Mouse (Mus musculus) MEL (cell line): ENCODE measurements around the gene Dffa. TPM values are rescaled to one million over a fixed set of nuclear protein-coding genes. Genes with fewer than 3 reads are reported as not detected.

Experiments used
- DNase-seq: peaks from one replicate; pipeline ENCODE4 v3.0.0; 2011; ENCODE audit warnings: low read depth, low spot score
- H3K27ac ChIP-seq: 2 replicates; pipeline ENCODE4 v1.5.1; 2012; ENCODE audit warnings: low read depth, mild to moderate bottlenecking, control low read depth, low read length, moderate library complexity; ENCODE audit not compliant: control insufficient read depth
- H3K27me3 ChIP-seq, 2 experiments: fragments of 150-350 bp in 1 of 2; sonication (generic) in 1 of 2; 2 replicates each; pipeline ENCODE4 v1.6.1; 2012; ENCODE audit warnings: low read length in 2 of 2, mild to moderate bottlenecking in 2 of 2, improper control_type of control experiment in 1 of 2, moderate library complexity in 1 of 2; ENCODE audit not compliant: insufficient read depth in 2 of 2, control insufficient read depth in 1 of 2
- H3K36me3 ChIP-seq, 2 experiments: 2 replicates each; pipeline ENCODE4 v1.6.1; 2012 to 2014; ENCODE audit warnings: low read length in 2 of 2, improper control_type of control experiment in 1 of 2, inconsistent platforms in 1 of 2, mild to moderate bottlenecking in 1 of 2; ENCODE audit not compliant: insufficient read depth in 2 of 2, control insufficient read depth in 1 of 2
- H3K4me1 ChIP-seq, 2 experiments: fragments of 150-350 bp in 1 of 2; sonication (generic) in 1 of 2; 2 replicates each; pipeline ENCODE4 v1.6.1; 2012; ENCODE audit warnings: low read length in 2 of 2, improper control_type of control experiment in 1 of 2, mild to moderate bottlenecking in 1 of 2; ENCODE audit not compliant: insufficient read depth in 2 of 2, control insufficient read depth in 1 of 2
- H3K4me3 ChIP-seq, 2 experiments: fragments of 150-350 bp in 1 of 2; sonication (generic) in 1 of 2; 2 replicates each; pipeline ENCODE4 v1.5.1; 2012; ENCODE audit warnings: low read depth in 2 of 2, low read length in 2 of 2, mild to moderate bottlenecking in 2 of 2, moderate library complexity in 2 of 2, control low read depth in 1 of 2, improper control_type of control experiment in 1 of 2; ENCODE audit not compliant: control insufficient read depth in 1 of 2, insufficient read depth in 1 of 2
- H3K79me2 ChIP-seq: 2 replicates; pipeline ENCODE4 v1.6.1; 2012; ENCODE audit warnings: mild to moderate bottlenecking, low read length, moderate library complexity; ENCODE audit not compliant: control insufficient read depth, poor library complexity, insufficient read depth
- H3K9ac ChIP-seq: 2 replicates; pipeline ENCODE4 v1.6.1; 2012; ENCODE audit warnings: low read depth, mild to moderate bottlenecking, control low read depth, low read length, moderate library complexity; ENCODE audit not compliant: control insufficient read depth, poor library complexity, severe bottlenecking
- H3K9me3 ChIP-seq: fragments of 150-350 bp; sonication (generic); replicated peaks from 2 replicates; pipeline ENCODE4 v1.6.1; 2012; ENCODE audit warnings: mild to moderate bottlenecking, low read length, improper control_type of control experiment, moderate library complexity; ENCODE audit not compliant: insufficient read depth
- CTCF ChIP-seq, 3 experiments: IDR thresholded peaks in 2 of 3; conservative IDR thresholded peaks in 1 of 3; 2 replicates each; pipeline ENCODE4 v1.5.1; 2011 to 2012; ENCODE audit warnings: low read length in 3 of 3, low read depth in 2 of 3, mild to moderate bottlenecking in 2 of 3, improper control_type of control experiment in 1 of 3, inconsistent platforms in 1 of 3, mixed read lengths in 1 of 3, moderate library complexity in 1 of 3; ENCODE audit not compliant: control insufficient read depth in 1 of 3, insufficient read depth in 1 of 3, poor library complexity in 1 of 3, severe bottlenecking in 1 of 3
- EP300 ChIP-seq, 2 experiments: IDR thresholded peaks; 2 replicates each; pipeline ENCODE4 v1.6.1; 2011; ENCODE audit warnings: improper control_type of control experiment in 2 of 2, low read length in 2 of 2, low read depth in 1 of 2, mild to moderate bottlenecking in 1 of 2
- ETS1 ChIP-seq: IDR thresholded peaks from 2 replicates; pipeline ENCODE4 v1.6.1; 2012; ENCODE audit warnings: low read depth, mild to moderate bottlenecking, inconsistent platforms, low read length, improper control_type of control experiment, moderate library complexity
- GATA1 ChIP-seq: IDR thresholded peaks from 2 replicates; pipeline ENCODE4 v1.6.1; 2011; ENCODE audit warnings: low read depth, low read length, improper control_type of control experiment
- HCFC1 ChIP-seq: IDR thresholded peaks from 2 replicates; pipeline ENCODE4 v1.6.1; 2012; ENCODE audit warnings: low read depth, mild to moderate bottlenecking, inconsistent platforms, low read length, improper control_type of control experiment, moderate library complexity
- KAT2A ChIP-seq: conservative IDR thresholded peaks from 2 replicates; pipeline ENCODE4 v1.6.1; 2012; ENCODE audit warnings: low read depth, low read length, improper control_type of control experiment, inconsistent platforms
- MAZ ChIP-seq: IDR thresholded peaks from 2 replicates; pipeline ENCODE4 v1.6.1; 2012; ENCODE audit warnings: low read depth, mild to moderate bottlenecking, inconsistent platforms, low read length, improper control_type of control experiment
- MYB ChIP-seq: IDR thresholded peaks from 2 replicates; pipeline ENCODE4 v1.6.1; 2011; ENCODE audit warnings: mild to moderate bottlenecking, low read depth, low read length, improper control_type of control experiment
- NELFE ChIP-seq: IDR thresholded peaks from 2 replicates; pipeline ENCODE4 v1.6.1; 2011; ENCODE audit warnings: low read depth, low read length, improper control_type of control experiment
- POLR2AphosphoS2 ChIP-seq: IDR thresholded peaks from 2 replicates; pipeline ENCODE4 v1.6.1; 2011; ENCODE audit warnings: low read length, improper control_type of control experiment
- RAD21 ChIP-seq: IDR thresholded peaks from 2 replicates; pipeline ENCODE4 v1.6.1; 2011; ENCODE audit warnings: mild to moderate bottlenecking, low read depth, low read length, improper control_type of control experiment
- SMC3 ChIP-seq: IDR thresholded peaks from 2 replicates; pipeline ENCODE4 v1.6.1; 2011; ENCODE audit warnings: low read depth, low read length, improper control_type of control experiment
- TBP ChIP-seq: IDR thresholded peaks from 2 replicates; pipeline ENCODE4 v1.8.0; 2011; ENCODE audit warnings: low read depth, low read length, improper control_type of control experiment
- TCF12 ChIP-seq: IDR thresholded peaks from 2 replicates; pipeline ENCODE4 v1.6.1; 2014; ENCODE audit warnings: low read depth, mild to moderate bottlenecking, inconsistent platforms, low read length, improper control_type of control experiment, moderate library complexity
- UBTF ChIP-seq: IDR thresholded peaks from 2 replicates; pipeline ENCODE4 v1.6.1; 2012; ENCODE audit warnings: low read depth, mild to moderate bottlenecking, inconsistent platforms, low read length, improper control_type of control experiment, moderate library complexity, borderline replicate concordance; ENCODE audit not compliant: insufficient read depth
- USF1 ChIP-seq: IDR thresholded peaks from 2 replicates; pipeline ENCODE4 v1.6.1; 2014; ENCODE audit warnings: low read depth, mild to moderate bottlenecking, inconsistent platforms, low read length, improper control_type of control experiment, moderate library complexity
- USF2 ChIP-seq, 2 experiments: IDR thresholded peaks; 2 replicates each; pipeline ENCODE4 v1.6.1; 2011 to 2012; ENCODE audit warnings: improper control_type of control experiment in 2 of 2, low read length in 2 of 2, borderline replicate concordance in 1 of 2, inconsistent platforms in 1 of 2, low read depth in 1 of 2, mild to moderate bottlenecking in 1 of 2; ENCODE audit not compliant: insufficient read depth in 1 of 2
- ZC3H11A ChIP-seq: IDR thresholded peaks from 2 replicates; pipeline ENCODE4 v1.6.1; 2012; ENCODE audit warnings: low read depth, mild to moderate bottlenecking, inconsistent platforms, low read length, improper control_type of control experiment
- ZKSCAN1 ChIP-seq: IDR thresholded peaks from 2 replicates; pipeline ENCODE4 v1.6.1; 2012; ENCODE audit warnings: low read depth, mild to moderate bottlenecking, inconsistent platforms, low read length, improper control_type of control experiment, moderate library complexity
- ZNF384 ChIP-seq: IDR thresholded peaks from 2 replicates; pipeline ENCODE4 v1.6.1; 2012; ENCODE audit warnings: low read depth, mild to moderate bottlenecking, inconsistent platforms, low read length, improper control_type of control experiment
- polyA plus RNA-seq, 2 experiments: library from polyadenylated mRNA; stranded (reverse) in 1 of 2; unstranded in 1 of 2; fragments of >175 nt in 1 of 2; fragments of >200 nt in 1 of 2; gene quantifications; 2 replicates each; pipeline versions ENCODE4 v1.2.1 to v1.2.4; 2012; ENCODE audit warnings: low replicate concordance in 2 of 2, low read depth in 1 of 2; ENCODE audit not compliant: insufficient read length in 2 of 2, insufficient read depth in 1 of 2, missing spikeins in 1 of 2
- total RNA-seq: library from RNA; depleted of rRNA; stranded (reverse); fragments of 300-350 nt; gene quantifications from 2 replicates; pipeline ENCODE4 v1.2.3, GENCODE M21; 2012

Gene Dffa
- total and polyA plus RNA-seq, 3 experiments: 20.2 to 33.0 TPM; not detected in 1

- DNase-seq: peak; percentile 66
Observed at GRCm38 (mm10) chr4:149075871-149076575, 27.9 kb upstream of the Dffa start.

DNA sequence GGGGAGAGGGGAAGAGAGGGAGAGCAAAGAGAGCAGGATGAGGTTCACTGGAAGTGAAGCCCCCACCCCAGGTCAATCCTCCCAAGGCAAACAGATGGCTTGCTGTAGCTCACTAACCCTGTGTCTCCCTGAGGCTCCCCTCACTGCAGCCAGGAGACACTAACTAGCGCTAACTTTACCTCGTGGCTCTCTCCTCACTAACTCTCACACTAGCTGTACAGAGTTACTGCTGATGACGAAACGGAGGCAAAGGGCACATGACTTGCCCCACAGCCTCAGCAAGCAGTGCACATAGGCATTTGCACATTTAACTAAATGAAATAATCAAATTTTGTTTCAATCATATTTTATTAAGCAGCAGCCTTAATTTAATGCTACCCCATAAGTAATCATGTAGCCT is 25.7 kb upstream of the Dffa start:
- H3K4me1 ChIP-seq: no peaks in the 10 kb centered on the region
- H3K4me3 ChIP-seq: no peak overlapping the region
- no peak overlapping the region for H3K27ac ChIP-seq
- no peaks in the 10 kb centered on the region for H3K27me3 ChIP-seq
- no peak for DNase-seq
- peaks cover 1% of the 10 kb centered on the region; the same call in 1 of the 2 replicates for H3K79me2 ChIP-seq
- no peak overlapping the region for H3K9ac ChIP-seq
- H3K9me3 ChIP-seq: no peaks in the 10 kb centered on the region
- H3K36me3 ChIP-seq: no peaks in the 10 kb centered on the region; a peak in 1 of 4 replicates
- TF ChIP-seq ZKSCAN1: no peak
- TF ChIP-seq POLR2AphosphoS2: no peak
- TF ChIP-seq TBP: no peak
- TF ChIP-seq MAZ: no peak
- no peak for TF ChIP-seq RAD21
- no peak for TF ChIP-seq KAT2A
- TF ChIP-seq USF2 (IDR thresholded peaks at IDR 0.05; ENCODE audit: borderline replicate concordance in 1 of 2, insufficient read depth in 1 of 2, low read depth in 1 of 2, low read length in 2 of 2): no peak
- no peak for TF ChIP-seq NELFE
- no peak for TF ChIP-seq UBTF
- TF ChIP-seq ETS1: no peak
- TF ChIP-seq HCFC1: no peak
- TF ChIP-seq USF1: no peak
- no peak for TF ChIP-seq MYB
- TF ChIP-seq EP300 (IDR thresholded peaks at IDR 0.05; ENCODE audit: low read depth in 1 of 2, low read length in 2 of 2): no peak
- TF ChIP-seq, all 39 proteins: peak for 0

More at GRCm38 (mm10) chr4:149075871-149076575, 27.9 kb upstream of the Dffa start:
- Histone ChIP-seq H3K36me3 (peaks cover 0 to 1% of the 10 kb centered on the region in 2 experiments; a peak in 1 of 4 replicates), H3K9ac (no peak overlapping the region), H3K79me2 (peaks cover 1% of the 10 kb centered on the region; the same call in 1 of the 2 replicates), H3K9me3 (no peaks in the 10 kb centered on the region), H3K4me3 (no peak overlapping the region), H3K4me1 (no peaks in the 10 kb centered on the region), H3K27me3 (no peaks in the 10 kb centered on the region), H3K27ac (no peak overlapping the region)
- TF ChIP-seq ZNF384 (no peak), POLR2AphosphoS2 (no peak), TCF12 (no peak), CTCF (IDR thresholded peaks at IDR 0.05 in 2 of 3, conservative IDR thresholded peaks at IDR 0.05 in 1 of 3; ENCODE audit: control insufficient read depth in 1 of 3, insufficient read depth in 1 of 3, low read depth in 2 of 3, low read length in 3 of 3, poor library complexity in 1 of 3, severe bottlenecking in 1 of 3) (peak; percentile 51 to 67 (median 59); a peak in 5 of 6 replicates), RAD21 (peak; percentile 52), SMC3 (peak; percentile 46), GATA1 (no peak), ZC3H11A (0 out of 2 replicates have a peak, but pooled peaks have one; percentile 29)
